Mouse (Mus musculus) embryonic facial prominence, embryonic 11.5 days (tissue): ENCODE measurements around the gene Tbc1d4. TPM values are rescaled to one million over a fixed set of nuclear protein-coding genes. Genes with fewer than 3 reads are reported as not detected.

Source experiments
- ATAC-seq: fragments of 200-750 bp; cut with Nextera tagmentation; replicated peaks from 2 replicates; pipeline ENCODE4 v1.8.0; 2017; ENCODE audit warnings: low read depth; ENCODE audit not compliant: insufficient number of reproducible peaks, low FRiP score, low TSS enrichment
- DNase-seq: peaks from one replicate; pipeline ENCODE4 v3.0.0-alpha.2; 2015; ENCODE audit warnings: low spot score
- H3K27ac ChIP-seq: fragments of 300-500 bp; sonication (generic); replicated peaks from 2 replicates; pipeline ENCODE4 v1.5.1; 2014; ENCODE audit warnings: mild to moderate bottlenecking, low read depth, low read length, control low read depth
- H3K27me3 ChIP-seq: fragments of 300-500 bp; sonication (generic); 2 replicates; pipeline ENCODE4 v1.6.1; 2014; ENCODE audit warnings: mild to moderate bottlenecking, low read length, moderate library complexity, mixed read lengths; ENCODE audit not compliant: control insufficient read depth, insufficient read depth
- H3K36me3 ChIP-seq: fragments of 300-500 bp; sonication (generic); replicated peaks from 2 replicates; pipeline ENCODE4 v1.6.1; 2014; ENCODE audit warnings: low read depth, mild to moderate bottlenecking, low read length, moderate library complexity, mixed read lengths; ENCODE audit not compliant: control insufficient read depth, insufficient read depth
- H3K4me1 ChIP-seq: fragments of 300-500 bp; sonication (generic); 2 replicates; pipeline ENCODE4 v1.6.1; 2014; ENCODE audit warnings: low read length, mixed read lengths; ENCODE audit not compliant: control insufficient read depth, insufficient read depth
- H3K4me2 ChIP-seq: fragments of 300-500 bp; sonication (generic); 2 replicates; pipeline ENCODE4 v1.6.1; 2014; ENCODE audit warnings: low read depth, mild to moderate bottlenecking, control low read depth, low read length, moderate library complexity
- H3K4me3 ChIP-seq: fragments of 300-500 bp; sonication (generic); 2 replicates; pipeline ENCODE4 v1.5.1; 2014; ENCODE audit warnings: low read depth, low read length, control low read depth
- H3K9ac ChIP-seq: fragments of 300-500 bp; sonication (generic); replicated peaks from 2 replicates; pipeline ENCODE4 v1.6.1; 2014; ENCODE audit warnings: mild to moderate bottlenecking, control low read depth, low read length
- H3K9me3 ChIP-seq: fragments of 300-500 bp; sonication (generic); replicated peaks from 2 replicates; pipeline ENCODE4 v1.6.1; 2016; ENCODE audit warnings: mild to moderate bottlenecking, low read length, inconsistent platforms, mixed read lengths; ENCODE audit not compliant: control insufficient read depth
- WGBS: fragments of 180-500 bp; shearing (Covaris S2); extraction: QIAGEN DNeasy Blood & Tissue Kit; methylation state at CpG from one replicate; pipeline ENCODE4 v1.1.7; 2014; 5-methylcytosine and 5-hydroxymethylcytosine counted together
- polyA plus RNA-seq: library from polyadenylated mRNA; unstranded; fragments of >200 nt; fragmentation: Nextera tagmentation; extraction: Ambion mirVana; gene quantifications from 2 replicates; pipeline ENCODE4 v1.2.1, GENCODE M21; 2014

Gene Tbc1d4
- polyA plus RNA-seq: 5.8 and 7.3 TPM in 2 replicates

GRCm38 (mm10) chr14:101608519-101609368, at the start of gene Tbc1d4:
TSS of gene Tbc1d4 (minus strand) at chr14:101609191.
- H3K4me3 ChIP-seq: peak within 1 kb of the TSS; percentile 68
- H3K4me2 ChIP-seq: peak within 1 kb of the TSS; percentile 99
- H3K4me1 ChIP-seq: peaks cover 2% of the 10 kb centered on the region; the same call in 1 of the 2 replicates
- H3K27me3 ChIP-seq: peaks cover 2% of the 10 kb centered on the region; the same call in 1 of the 2 replicates
- H3K9ac ChIP-seq: peak within 1 kb of the TSS; percentile 70
- no peaks in the 10 kb centered on the region for H3K36me3 ChIP-seq
- H3K9me3 ChIP-seq: no peaks in the 10 kb centered on the region
- DNase-seq (peak; percentile 85), ATAC-seq (peak; percentile 83)
- WGBS: under 1% methylated on average over 60 of the region's 62 CpGs
- 0 out of 2 replicates have a peak within 1 kb of the TSS, but pooled peaks have one; percentile 28 for H3K27ac ChIP-seq

DNA sequence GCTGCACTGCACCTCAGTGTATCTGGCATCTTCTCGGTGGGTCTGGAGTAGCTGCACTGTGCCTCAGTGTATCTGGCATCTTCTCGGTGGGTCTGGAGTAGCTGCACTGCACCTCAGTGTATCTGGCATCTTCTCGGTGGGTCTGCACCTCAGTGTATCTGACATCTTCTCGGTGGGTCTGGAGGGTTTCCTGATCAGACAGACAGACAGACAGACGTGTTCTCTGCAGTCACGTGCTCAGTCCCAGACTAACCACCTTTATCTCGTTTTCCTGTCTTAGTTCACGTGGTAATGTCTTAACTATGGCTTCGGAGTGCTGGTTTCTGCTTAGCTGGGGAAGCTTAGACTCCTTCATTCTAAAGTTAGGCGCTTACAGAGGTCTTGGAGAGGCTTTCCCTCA, 47.3 kb upstream of the Tbc1d4 start:
- no peaks in the 10 kb centered on the region for H3K9me3 ChIP-seq
- no peak overlapping the region for H3K4me2 ChIP-seq
- 83% methylated on average over 10 of the region's 10 CpGs for WGBS
- no peak overlapping the region for H3K4me3 ChIP-seq
- H3K27ac ChIP-seq: no peak overlapping the region
- no peak overlapping the region for H3K9ac ChIP-seq
- DNase-seq (no peak), ATAC-seq (no peak)
- no peaks in the 10 kb centered on the region for H3K36me3 ChIP-seq
- no peaks in the 10 kb centered on the region for H3K4me1 ChIP-seq
- H3K27me3 ChIP-seq: no peaks in the 10 kb centered on the region

GRCm38 (mm10) chr14:101654526-101654909, 45.5 kb upstream of the Tbc1d4 start:
- Histone ChIP-seq H3K9ac (peak overlapping the region; percentile 81), H3K4me1 (no peaks in the 10 kb centered on the region), H3K27me3 (no peaks in the 10 kb centered on the region), H3K4me2 (peak overlapping the region; percentile 82), H3K9me3 (no peaks in the 10 kb centered on the region), H3K36me3 (no peaks in the 10 kb centered on the region), H3K4me3 (peak overlapping the region; percentile 99), H3K27ac (no peak overlapping the region)
- under 1% methylated on average over 10 of the region's 10 CpGs for WGBS
- ATAC-seq (no peak; the same call in 1 of the 2 replicates), DNase-seq (peak; percentile 48)

GRCm38 (mm10) chr14:101653581-101654525, 44.9 kb upstream of the Tbc1d4 start, which contains the start of gene Uchl3:
TSS of gene Uchl3 (plus strand) at chr14:101653967.
- H3K27ac ChIP-seq: no peak within 1 kb of the TSS
- ATAC-seq: peak; percentile 85

DNA sequence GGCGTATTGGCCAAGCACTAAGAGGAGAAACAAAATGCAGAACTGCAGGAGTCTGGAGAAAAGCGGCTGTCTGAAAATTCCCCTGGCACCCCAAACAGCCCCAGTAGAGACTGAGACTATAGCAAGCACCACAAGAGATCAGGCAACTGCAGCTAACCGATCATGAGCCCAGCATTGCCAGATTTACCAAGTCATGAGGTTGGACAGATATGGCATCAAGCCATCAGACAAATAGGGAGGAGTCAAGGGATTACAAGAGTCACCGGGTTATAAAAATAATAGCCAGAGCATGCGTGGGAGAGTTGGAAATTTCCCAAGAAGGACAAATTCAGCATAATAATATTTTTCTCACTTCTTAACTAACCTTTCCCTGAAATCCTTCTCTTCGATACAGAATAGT, 43.6 kb upstream of the Tbc1d4 start:
- Histone ChIP-seq H3K4me3 (no peak overlapping the region), H3K36me3 (no peaks in the 10 kb centered on the region), H3K9ac (no peak overlapping the region), H3K9me3 (no peaks in the 10 kb centered on the region), H3K4me2 (no peak overlapping the region), H3K27ac (no peak overlapping the region), H3K27me3 (no peaks in the 10 kb centered on the region), H3K4me1 (no peaks in the 10 kb centered on the region)
- WGBS: 90% methylated on average over 6 of the region's 6 CpGs
- DNase-seq (no peak), ATAC-seq (no peak)

More at GRCm38 (mm10) chr14:101653581-101654525, 44.9 kb upstream of the Tbc1d4 start, which contains the start of gene Uchl3:
- peak; percentile 98 for DNase-seq
- peak within 1 kb of the TSS; percentile 99 for H3K4me3 ChIP-seq
- no peaks in the 10 kb centered on the region for H3K4me1 ChIP-seq
- under 1% methylated on average over 79 of the region's 81 CpGs for WGBS
- H3K36me3 ChIP-seq: no peaks in the 10 kb centered on the region
- peak within 1 kb of the TSS; percentile 81 for H3K9ac ChIP-seq
- H3K4me2 ChIP-seq: peak within 1 kb of the TSS; percentile 82
- no peaks in the 10 kb centered on the region for H3K9me3 ChIP-seq
- no peaks in the 10 kb centered on the region for H3K27me3 ChIP-seq

- Histone ChIP-seq H3K27me3 (no peaks in the 10 kb centered on the region), H3K4me2 (no peak overlapping the region), H3K4me1 (no peaks in the 10 kb centered on the region), H3K36me3 (no peaks in the 10 kb centered on the region), H3K4me3 (no peak overlapping the region), H3K9me3 (no peaks in the 10 kb centered on the region), H3K9ac (no peak overlapping the region), H3K27ac (no peak overlapping the region)
- DNase-seq (no peak), ATAC-seq (no peak)
- WGBS: 78% methylated on average over 4 of the region's 4 CpGs
Observed at GRCm38 (mm10) chr14:101650551-101650950, 41.6 kb upstream of the Tbc1d4 start.

- DNase-seq: no peak
- H3K27me3 ChIP-seq: no peaks in the 10 kb centered on the region
- H3K4me1 ChIP-seq: no peaks in the 10 kb centered on the region
- H3K9ac ChIP-seq: no peak overlapping the region
- WGBS: 88% methylated on average over 1 of the region's 1 CpGs
- H3K4me2 ChIP-seq: no peak overlapping the region
- H3K27ac ChIP-seq: no peak overlapping the region
- H3K4me3 ChIP-seq: no peak overlapping the region
- no peak for ATAC-seq
- no peaks in the 10 kb centered on the region for H3K9me3 ChIP-seq
- H3K36me3 ChIP-seq: no peaks in the 10 kb centered on the region
Observed at GRCm38 (mm10) chr14:101644948-101645347, 36.0 kb upstream of the Tbc1d4 start.
